Mouse (Mus musculus) lung, embryonic 14.5 days (tissue): Measurements from ENCODE around the gene Slc4a10. TPM values are rescaled to one million over a fixed set of nuclear protein-coding genes. Genes with fewer than 3 reads are reported as not detected.

Experiments
- ATAC-seq: fragments of 200-750 bp; cut with Nextera tagmentation; 2 replicates; pipeline ENCODE4 v1.8.0; 2017; ENCODE audit warnings: mild to moderate bottlenecking, moderate TSS enrichment, moderate library complexity; ENCODE audit not compliant: insufficient read depth
- DNase-seq: peaks from one replicate; pipeline ENCODE4 v3.0.0-alpha.2; 2015
- H3K27ac ChIP-seq: fragments of 300-500 bp; sonication (generic); 2 replicates; pipeline ENCODE4 v1.5.1; 2014; ENCODE audit warnings: low read depth, mild to moderate bottlenecking, moderate library complexity
- H3K27me3 ChIP-seq: fragments of 300-500 bp; sonication (generic); 2 replicates; pipeline ENCODE4 v1.6.1; 2014; ENCODE audit warnings: low read length, control low read depth; ENCODE audit not compliant: insufficient read depth
- H3K36me3 ChIP-seq: fragments of 300-500 bp; sonication (generic); 2 replicates; pipeline ENCODE4 v1.6.1; 2014; ENCODE audit warnings: control low read depth; ENCODE audit not compliant: insufficient read depth
- H3K4me1 ChIP-seq: fragments of 300-500 bp; sonication (generic); 2 replicates; pipeline ENCODE4 v1.6.1; 2014; ENCODE audit warnings: antibody characterized with exemption, control low read depth; ENCODE audit not compliant: insufficient read depth
- H3K4me2 ChIP-seq: fragments of 300-500 bp; sonication (generic); 2 replicates; pipeline ENCODE4 v1.6.1; 2014; ENCODE audit warnings: mild to moderate bottlenecking
- H3K4me3 ChIP-seq: fragments of 300-500 bp; sonication (generic); 2 replicates; pipeline ENCODE4 v1.5.1; 2014; ENCODE audit warnings: low read depth, low read length
- H3K9ac ChIP-seq: fragments of 300-500 bp; sonication (generic); 2 replicates; pipeline ENCODE4 v1.6.1; 2014
- H3K9me3 ChIP-seq: fragments of 300-500 bp; sonication (generic); 2 replicates; pipeline ENCODE4 v1.6.1; 2016; ENCODE audit warnings: low read depth, low read length, control low read depth
- CTCF ChIP-seq: IDR thresholded peaks from 2 replicates; pipeline ENCODE4 v1.5.1; 2016; ENCODE audit warnings: antibody characterized with exemption, low read depth
- WGBS: fragments of 180-500 bp; shearing (Covaris S2); extraction: QIAGEN DNeasy Blood & Tissue Kit; methylation state at CpG from one replicate; pipeline ENCODE4 v1.1.7; 2014; 5-methylcytosine and 5-hydroxymethylcytosine counted together
- polyA plus RNA-seq: library from polyadenylated mRNA; unstranded; fragments of >200 nt; fragmentation: Nextera tagmentation; extraction: Ambion mirVana; gene quantifications from 2 replicates; pipeline ENCODE4 v1.2.1, GENCODE M21; 2014

The Slc4a10 gene
- polyA plus RNA-seq, 1 experiment from 2014 or later: 0.16 TPM

DNA sequence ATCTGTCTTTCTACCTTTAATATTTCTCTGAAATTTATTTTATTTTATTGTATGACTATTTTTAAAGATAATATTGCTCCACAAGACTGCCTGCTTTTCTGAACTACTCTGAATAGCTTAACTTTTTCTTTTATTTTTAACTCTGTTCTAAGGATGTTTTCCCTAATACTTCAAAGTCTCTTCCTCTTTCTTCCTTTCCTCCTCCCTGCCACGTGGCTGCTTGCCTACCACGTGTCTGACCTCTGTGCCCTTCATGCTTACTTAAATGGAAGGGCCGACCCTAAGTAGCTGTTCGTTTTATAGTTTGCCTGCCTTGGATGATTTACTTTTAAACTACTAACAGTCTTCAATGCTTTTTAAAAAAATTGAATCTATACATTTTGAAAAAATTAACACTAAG, 225.6 kb downstream of the Slc4a10 start:
- DNase-seq: no peak
- Histone ChIP-seq H3K4me1 (no peaks in the 10 kb centered on the region), H3K36me3 (no peaks in the 10 kb centered on the region), H3K9ac (no peak overlapping the region), H3K9me3 (no peaks in the 10 kb centered on the region), H3K4me3 (no peak overlapping the region), H3K27me3 (no peaks in the 10 kb centered on the region), H3K4me2 (no peak overlapping the region), H3K27ac (no peak overlapping the region)
- TF ChIP-seq CTCF: no peak
- no peak for ATAC-seq
- 26% methylated on average over 4 of the region's 4 CpGs for WGBS

DNA sequence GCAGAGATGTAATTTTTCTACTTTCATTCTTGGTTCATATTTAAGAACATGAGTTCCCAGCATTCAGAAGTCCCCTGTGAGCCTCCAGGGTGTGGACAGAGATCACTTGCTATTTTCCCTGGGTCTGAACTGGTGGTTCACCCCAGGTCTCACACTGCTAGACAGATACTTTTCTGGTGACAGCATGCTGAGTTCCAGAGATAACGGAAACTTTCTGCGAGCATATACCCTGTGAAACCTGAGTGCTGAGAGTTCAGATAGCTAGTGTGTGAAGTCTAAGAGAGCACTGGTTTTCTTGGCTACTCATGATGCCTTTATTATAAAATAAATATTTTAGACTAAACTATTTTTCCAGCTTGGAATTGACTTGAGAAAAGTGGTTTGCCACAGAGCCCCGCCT, 232.5 kb downstream of the Slc4a10 start:
- H3K36me3 ChIP-seq: no peaks in the 10 kb centered on the region
- H3K4me2 ChIP-seq: no peak overlapping the region
- TF ChIP-seq CTCF: no peak
- no peaks in the 10 kb centered on the region for H3K27me3 ChIP-seq
- DNase-seq (no peak), ATAC-seq (no peak)
- H3K9me3 ChIP-seq: no peaks in the 10 kb centered on the region
- no peak overlapping the region for H3K27ac ChIP-seq
- H3K4me3 ChIP-seq: no peak overlapping the region
- 54% methylated on average over 3 of the region's 3 CpGs for WGBS
- H3K4me1 ChIP-seq: no peaks in the 10 kb centered on the region
- H3K9ac ChIP-seq: no peak overlapping the region

DNA sequence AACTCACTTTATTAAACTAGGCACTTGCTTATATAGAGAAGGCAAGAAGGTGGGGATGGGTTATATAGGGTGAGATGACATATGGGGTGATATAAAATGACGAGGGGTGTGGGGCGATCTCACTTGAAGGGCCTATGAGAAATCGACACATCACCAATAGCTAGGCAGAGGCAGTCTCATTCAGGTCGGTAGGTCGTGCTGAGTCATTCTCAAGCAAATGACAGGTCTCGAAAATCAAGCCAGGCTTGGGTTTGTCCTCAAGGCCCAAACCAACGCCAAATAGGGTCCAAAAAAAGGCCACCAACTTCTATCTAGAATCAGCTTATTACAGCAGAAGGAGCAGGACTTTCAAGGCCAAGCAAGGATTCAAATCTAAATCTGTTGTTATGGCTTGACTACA, 233.5 kb downstream of the Slc4a10 start:
- Histone ChIP-seq H3K4me3 (no peak overlapping the region), H3K4me1 (no peaks in the 10 kb centered on the region), H3K36me3 (no peaks in the 10 kb centered on the region), H3K27me3 (no peaks in the 10 kb centered on the region), H3K4me2 (no peak overlapping the region), H3K9ac (no peak overlapping the region), H3K9me3 (no peaks in the 10 kb centered on the region), H3K27ac (no peak overlapping the region)
- no peak for TF ChIP-seq CTCF
- no peak for DNase-seq
- no peak for ATAC-seq
- 81% methylated on average over 7 of the region's 7 CpGs for WGBS

DNA sequence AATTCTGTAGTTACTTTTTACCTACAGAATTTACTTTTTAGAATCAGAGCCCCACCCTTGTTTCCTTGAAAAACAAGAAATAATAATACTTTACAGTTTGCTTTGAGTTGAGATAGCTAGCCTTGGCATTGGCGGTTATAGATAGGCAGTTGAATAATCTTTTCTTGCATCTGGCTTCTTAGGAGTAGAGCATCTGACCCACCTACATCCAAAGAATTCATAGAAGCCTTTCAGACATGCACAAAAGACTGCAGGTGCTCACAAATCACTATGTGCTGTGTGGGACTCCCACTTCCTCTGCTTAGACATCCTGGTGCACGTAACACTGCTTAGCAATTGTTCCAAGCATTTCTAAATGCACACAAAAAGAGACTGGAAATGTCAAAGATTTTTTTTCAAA, 238.8 kb downstream of the Slc4a10 start:
- no peak for TF ChIP-seq CTCF
- Histone ChIP-seq H3K4me1 (no peaks in the 10 kb centered on the region), H3K36me3 (no peaks in the 10 kb centered on the region), H3K27me3 (no peaks in the 10 kb centered on the region), H3K9ac (no peak overlapping the region), H3K9me3 (no peaks in the 10 kb centered on the region), H3K4me3 (no peak overlapping the region), H3K4me2 (no peak overlapping the region), H3K27ac (no peak overlapping the region)
- no peak for DNase-seq
- WGBS: 80% methylated on average over 2 of the region's 2 CpGs
- no peak for ATAC-seq

DNA sequence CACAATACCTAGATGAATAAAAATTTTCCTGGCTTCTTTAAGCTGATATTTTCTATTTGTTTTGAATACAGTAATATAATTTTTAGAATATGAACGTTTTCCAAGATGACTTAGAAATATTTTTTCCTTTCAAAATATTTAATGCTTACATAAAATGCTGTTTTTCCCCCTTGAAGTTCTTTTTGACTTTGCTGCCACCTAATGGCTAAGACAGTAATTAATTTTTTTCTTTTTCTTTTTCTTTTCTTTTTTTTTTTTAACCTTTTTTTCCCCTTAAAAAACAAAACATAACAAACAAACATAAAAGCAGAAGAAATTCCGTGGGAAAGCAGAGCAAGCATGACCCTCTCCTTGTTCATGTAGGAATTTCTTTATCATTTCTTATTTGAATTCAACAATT, 239.6 kb downstream of the Slc4a10 start:
- Histone ChIP-seq H3K4me2 (no peak overlapping the region), H3K27ac (no peak overlapping the region), H3K9me3 (no peaks in the 10 kb centered on the region), H3K4me3 (no peak overlapping the region), H3K36me3 (no peaks in the 10 kb centered on the region), H3K9ac (no peak overlapping the region), H3K27me3 (no peaks in the 10 kb centered on the region), H3K4me1 (no peaks in the 10 kb centered on the region)
- DNase-seq (peak; percentile 68), ATAC-seq (no peak)
- WGBS: 1% methylated on average over 2 of the region's 2 CpGs
- TF ChIP-seq CTCF: peak; percentile 39

DNA sequence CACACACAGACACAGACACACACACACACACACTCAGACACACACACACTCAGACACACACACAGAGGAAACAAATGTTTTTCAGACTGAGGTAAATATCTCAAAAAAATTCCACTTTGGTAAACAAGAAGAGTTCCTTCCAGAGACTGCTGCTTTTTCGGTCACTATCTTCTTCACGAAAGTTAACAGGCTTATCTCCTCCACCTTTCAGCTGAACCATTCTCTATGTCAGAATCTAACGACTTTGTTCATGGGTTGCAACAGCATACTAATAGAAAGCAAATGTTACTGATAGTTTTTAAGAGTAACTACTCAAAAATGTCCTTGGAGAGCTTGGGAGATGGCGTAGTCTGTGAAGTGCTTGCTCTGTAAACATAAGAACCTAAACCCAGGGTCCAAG, 241.3 kb downstream of the Slc4a10 start:
- 37% methylated on average over 4 of the region's 4 CpGs for WGBS
- Histone ChIP-seq H3K4me1 (no peaks in the 10 kb centered on the region), H3K4me3 (no peak overlapping the region), H3K9me3 (no peaks in the 10 kb centered on the region), H3K27me3 (no peaks in the 10 kb centered on the region), H3K36me3 (no peaks in the 10 kb centered on the region), H3K4me2 (no peak overlapping the region), H3K9ac (no peak overlapping the region), H3K27ac (no peak overlapping the region)
- no peak for TF ChIP-seq CTCF
- ATAC-seq (no peak; the same call in 1 of the 2 replicates), DNase-seq (no peak)

DNA sequence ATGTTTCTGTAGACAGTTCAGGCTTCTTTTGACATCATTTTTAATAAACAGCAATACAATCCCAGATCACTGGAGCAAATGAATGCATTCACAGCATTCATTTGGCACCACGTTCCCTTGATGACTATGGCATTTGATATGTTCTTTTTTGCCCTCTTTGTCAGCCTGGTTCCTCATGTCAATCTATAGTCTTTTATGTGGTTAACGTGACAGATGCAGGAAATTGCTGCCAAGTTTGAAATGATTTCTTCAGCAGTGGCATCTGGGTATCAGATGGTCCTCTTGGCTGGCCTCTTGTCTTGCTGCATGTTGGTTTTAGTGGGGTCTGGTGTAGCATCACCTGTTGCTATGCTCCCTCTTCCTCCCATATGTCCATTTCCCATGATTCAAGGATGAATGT, 247.6 kb downstream of the Slc4a10 start:
- no peak for TF ChIP-seq CTCF
- H3K9me3 ChIP-seq: no peaks in the 10 kb centered on the region
- H3K4me3 ChIP-seq: no peak overlapping the region
- DNase-seq: no peak
- H3K36me3 ChIP-seq: no peaks in the 10 kb centered on the region
- no peak overlapping the region for H3K9ac ChIP-seq
- no peaks in the 10 kb centered on the region for H3K27me3 ChIP-seq
- no peak overlapping the region for H3K27ac ChIP-seq
- no peak overlapping the region for H3K4me2 ChIP-seq
- whole genome bisulfite sequencing: 63% methylated on average over 2 of the region's 2 CpGs
- no peak for ATAC-seq
- no peaks in the 10 kb centered on the region for H3K4me1 ChIP-seq

DNA sequence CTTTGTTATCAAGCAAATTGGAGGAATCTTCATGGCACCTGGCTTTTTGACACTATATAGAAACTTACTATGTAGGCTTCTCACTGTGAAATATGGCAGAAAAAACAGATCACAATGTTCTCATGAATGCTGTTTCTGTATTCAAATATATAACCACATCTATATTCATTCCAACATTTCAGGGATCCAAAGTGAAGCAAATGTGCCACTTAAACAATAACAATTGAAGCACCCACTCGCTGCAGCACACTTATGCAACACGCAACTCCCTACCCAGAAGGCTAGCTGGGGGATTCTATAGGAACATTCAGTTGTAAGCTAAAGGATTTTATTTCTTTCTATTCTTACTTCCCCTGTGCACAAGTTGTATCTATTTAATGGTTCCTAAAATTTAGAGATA, 255.5 kb downstream of the Slc4a10 start:
- ATAC-seq: no peak
- Histone ChIP-seq H3K27ac (no peak overlapping the region), H3K9me3 (no peaks in the 10 kb centered on the region), H3K4me3 (no peak overlapping the region), H3K36me3 (no peaks in the 10 kb centered on the region), H3K4me2 (no peak overlapping the region), H3K4me1 (no peaks in the 10 kb centered on the region), H3K27me3 (no peaks in the 10 kb centered on the region), H3K9ac (no peak overlapping the region)
- WGBS: 87% methylated on average over 2 of the region's 2 CpGs
- no peak for DNase-seq
- TF ChIP-seq CTCF: no peak
